Mouse (Mus musculus): ENCODE results near the gene Gm26920. TPM values are rescaled to one million over a fixed set of nuclear protein-coding genes. Genes with fewer than 3 reads are reported as not detected.

Gene Gm26920
- polyA plus RNA-seq, 1 experiment = 2.3 TPM

GRCm38 (mm10) chr7:30007601-30008000 lies 82.6 kb downstream of the Gm26920 start:
- no peak overlapping the region for H3K4me3 ChIP-seq (ENCODE audit: insufficient read depth, low read length)
- TF ChIP-seq CTCF (IDR thresholded peaks at IDR 0.05; ENCODE audit: borderline replicate concordance, insufficient read depth, low read length) (no peak), POLR2A (IDR thresholded peaks at IDR 0.05; ENCODE audit: low read depth, low read length) (no peak)
- 0 out of 2 replicates have a peak overlapping the region, but pooled peaks have one; percentile 2 for H3K27ac ChIP-seq (ENCODE audit: insufficient read depth, low read length)
- H3K4me1 ChIP-seq (ENCODE audit: control insufficient read depth, insufficient read depth, low read length) = peaks cover 16% of the 10 kb centered on the region

Other genes starting within 250 kb of the Gm26920 start
- 3.9 and 5.2 TPM in 2 replicates for gene Zfp940, start 236.7 kb downstream of the Gm26920 start, polyA plus RNA-seq (2011; ENCODE audit: insufficient read length, low read depth, missing spikeins)
- gene Zfp420, start 230.4 kb downstream of the Gm26920 start, polyA plus RNA-seq (2011; ENCODE audit: insufficient read length, low read depth, missing spikeins) = 5.8 and 7.3 TPM in 2 replicates
- 11.0 and 12.5 TPM in 2 replicates for gene Zfp27, start 183.8 kb downstream of the Gm26920 start, polyA plus RNA-seq (2011; ENCODE audit: insufficient read length, low read depth, missing spikeins)
- gene Zfp383, start 182.2 kb downstream of the Gm26920 start, polyA plus RNA-seq (2011; ENCODE audit: insufficient read length, low read depth, missing spikeins) = 6.5 and 11.6 TPM in 2 replicates
- 8.0 and 11.9 TPM in 2 replicates for gene Zfp74, start 136.3 kb downstream of the Gm26920 start, polyA plus RNA-seq (2011; ENCODE audit: insufficient read length, low read depth, missing spikeins)
- gene Zfp568, start 106.5 kb downstream of the Gm26920 start, polyA plus RNA-seq (2011; ENCODE audit: insufficient read length, low read depth, missing spikeins) = 17.4 and 21.7 TPM in 2 replicates
- 3.1 and 3.6 TPM in 2 replicates for gene Zfp14, start 39.0 kb downstream of the Gm26920 start, polyA plus RNA-seq (2011; ENCODE audit: insufficient read length, low read depth, missing spikeins)
- 1.8 and 2.8 TPM in 2 replicates for gene Zfp82, start 17.5 kb downstream of the Gm26920 start, polyA plus RNA-seq (2011; ENCODE audit: insufficient read length, low read depth, missing spikeins)
- gene Zfp566, start 117 bp upstream of the Gm26920 start, polyA plus RNA-seq (2011; ENCODE audit: insufficient read length, low read depth, missing spikeins) = 2.7 and 4.8 TPM in 2 replicates
- 95.0 and 119 TPM in 2 replicates for gene Zfp260, start 4.4 kb upstream of the Gm26920 start, polyA plus RNA-seq (2011; ENCODE audit: insufficient read length, low read depth, missing spikeins)
- 8.4 and 9.4 TPM in 2 replicates for gene Zfp382, start 31.5 kb upstream of the Gm26920 start, polyA plus RNA-seq (2011; ENCODE audit: insufficient read length, low read depth, missing spikeins)
- gene Zfp146, start 79.3 kb upstream of the Gm26920 start, polyA plus RNA-seq (2011; ENCODE audit: insufficient read length, low read depth, missing spikeins) = 62.6 and 68.9 TPM in 2 replicates
- gene Cox7a1, start 93.7 kb upstream of the Gm26920 start, polyA plus RNA-seq (2011; ENCODE audit: insufficient read length, low read depth, missing spikeins) = not detected in 2 replicates
- 465 and 512 TPM in 2 replicates for gene Capns1, start 108.4 kb upstream of the Gm26920 start, polyA plus RNA-seq (2011; ENCODE audit: insufficient read length, low read depth, missing spikeins)
- 52.0 and 53.4 TPM in 2 replicates for gene Polr2i, start 141.5 kb upstream of the Gm26920 start, polyA plus RNA-seq (2011; ENCODE audit: insufficient read length, low read depth, missing spikeins)
- 83.5 and 90.8 TPM in 2 replicates for gene Tbcb, start 141.9 kb upstream of the Gm26920 start, polyA plus RNA-seq (2011; ENCODE audit: insufficient read length, low read depth, missing spikeins)
- gene Ovol3, start 145.3 kb upstream of the Gm26920 start, polyA plus RNA-seq (2011; ENCODE audit: insufficient read length, low read depth, missing spikeins) = not detected in 2 replicates
- gene Thap8, start 189.7 kb upstream of the Gm26920 start, polyA plus RNA-seq (2011; ENCODE audit: insufficient read length, low read depth, missing spikeins) = not detected in 2 replicates
- 7.7 and 8.2 TPM in 2 replicates for gene Wdr62, start 190.0 kb upstream of the Gm26920 start, polyA plus RNA-seq (2011; ENCODE audit: insufficient read length, low read depth, missing spikeins)
- 124 and 149 TPM in 2 replicates for gene Clip3, start 201.3 kb upstream of the Gm26920 start, polyA plus RNA-seq (2011; ENCODE audit: insufficient read length, low read depth, missing spikeins)
- gene Alkbh6, start 218.3 kb upstream of the Gm26920 start, polyA plus RNA-seq (2011; ENCODE audit: insufficient read length, low read depth, missing spikeins) = 20.7 and 21.3 TPM in 2 replicates
- gene Syne4, start 224.4 kb upstream of the Gm26920 start, polyA plus RNA-seq (2011; ENCODE audit: insufficient read length, low read depth, missing spikeins) = 1.5 and 2.6 TPM in 2 replicates
- gene E130208F15Rik, start 231.3 kb upstream of the Gm26920 start, polyA plus RNA-seq (2011; ENCODE audit: insufficient read length, low read depth, missing spikeins) = 0.67 and 0.90 TPM in 2 replicates
- gene Sdhaf1, start 233.5 kb upstream of the Gm26920 start, polyA plus RNA-seq (2011; ENCODE audit: insufficient read length, low read depth, missing spikeins) = 6.1 and 6.8 TPM in 2 replicates

Measured in embryonic fibroblast, embryonic 13.5 days (primary cell).